ENCODE assay signal across 9 mouse cellular contexts in the genomic region with DNA sequence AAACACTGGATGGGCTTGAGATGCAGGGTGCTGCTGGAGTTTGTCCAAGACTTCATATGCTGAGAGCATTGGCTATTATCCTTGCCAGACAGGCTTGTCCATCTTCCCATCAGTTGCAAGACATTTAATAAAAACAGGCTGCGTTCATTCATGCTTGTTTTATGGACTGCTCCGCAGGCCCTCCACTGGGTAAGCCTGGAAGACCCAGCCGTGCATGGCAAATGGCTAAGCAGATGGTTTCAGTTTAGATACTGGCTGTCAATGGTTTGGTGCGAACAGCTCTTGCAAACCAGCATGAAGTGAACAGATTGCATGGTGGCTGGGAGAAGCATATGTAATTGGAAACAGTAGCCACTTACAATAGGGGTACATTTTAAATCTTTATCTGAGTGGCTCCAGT.
A peak's percentile ranks its signal among the peaks of the same experiment; 100 is the strongest.
DNase-seq lines count a peak whose midpoint lies in the region; ATAC-seq and TF ChIP-seq lines count a peak whose summit lies in the region.
"Had no signal": no experiment of that assay in that cellular context is flagged by ENCODE, and none has a peak within 500 bp of the region (broad histone marks: within the 10 kb centered on the region; RNA-seq: fewer than 3 reads in every experiment).

No protein-coding gene starts in this region.

- H3K36me3 ChIP-seq in embryonic facial prominence, embryonic 14.5 days (ENCODE audit: control insufficient read depth, insufficient read depth, low read length): no peaks in the 10 kb centered on the region
- H3K36me3 ChIP-seq in neural tube, embryonic 14.5 days (ENCODE audit: control insufficient read depth, insufficient read depth, low read length): no peaks in the 10 kb centered on the region
- no peaks in the 10 kb centered on the region for H3K36me3 ChIP-seq in heart, adult 2 months (ENCODE audit: control insufficient read depth, insufficient read depth, low read length)
- H3K36me3 ChIP-seq: heart, embryonic 15.5 days had no signal

- H3K79me2 ChIP-seq in heart, adult 2 months (replicated peaks; ENCODE audit: control insufficient read depth, insufficient read depth, low read length): no peaks in the 10 kb centered on the region

- 34% methylated on average over 4 of the region's 4 CpGs for WGBS in embryonic facial prominence, embryonic 14.5 days
- 9% methylated on average over 4 of the region's 4 CpGs for WGBS in neural tube, embryonic 14.5 days
- 80% methylated on average over 4 of the region's 4 CpGs for WGBS in heart, adult 2 months

- 0 out of 2 replicates have a peak, but pooled peaks cover 3% of the 10 kb centered on the region for H3K27me3 ChIP-seq in embryonic facial prominence, embryonic 14.5 days (replicated peaks; ENCODE audit: control insufficient read depth, insufficient read depth, low read length)
- no peaks in the 10 kb centered on the region for H3K27me3 ChIP-seq in neural tube, embryonic 14.5 days (ENCODE audit: control insufficient read depth, insufficient read depth, low read length)
- H3K27me3 ChIP-seq in heart, adult 2 months (ENCODE audit: control insufficient read depth, insufficient read depth, low read length): no peaks in the 10 kb centered on the region
- H3K27me3 ChIP-seq: heart, embryonic 15.5 days had no signal

- no peaks in the 10 kb centered on the region for H3K9me3 ChIP-seq in embryonic facial prominence, embryonic 14.5 days (ENCODE audit: control insufficient read depth, low read length)
- H3K9me3 ChIP-seq in neural tube, embryonic 14.5 days (ENCODE audit: control insufficient read depth, low read length): no peaks in the 10 kb centered on the region
- H3K9me3 ChIP-seq: heart, embryonic 15.5 days had no signal

- DNase-seq in cerebellum, adult 8-10 months: peak; percentile 51
- peak; percentile 89 for DNase-seq in embryonic facial prominence, embryonic 14.5 days (ENCODE audit: low spot score)
- DNase-seq in layer of hippocampus, adult 18-20 months (ENCODE audit: low spot score in 2 of 2): peak; percentile 80 to 90
- no peak for DNase-seq in thymus, postnatal 4 days
- DNase-seq in heart, adult 2 months: no peak
- no peak for DNase-seq in urinary bladder, adult 18-20 months (ENCODE audit: low spot score in 2 of 2)
- DNase-seq in urinary bladder, postnatal 25 days (ENCODE audit: low spot score): no peak

- H3K4me2 ChIP-seq in embryonic facial prominence, embryonic 14.5 days (ENCODE audit: low read depth, low read length): no peak overlapping the region
- no peak overlapping the region for H3K4me2 ChIP-seq in neural tube, embryonic 14.5 days (ENCODE audit: low read depth, low read length)
- H3K4me2 ChIP-seq: heart, embryonic 15.5 days had no signal

- intact Hi-C loops in heart, adult 2 months (cut with DNase I): no loop called here

- no peak for TF ChIP-seq CTCF in heart, adult 2 months (IDR thresholded peaks at IDR 0.05)

- TF ChIP-seq POLR2A in heart, adult 2 months (IDR thresholded peaks at IDR 0.05; ENCODE audit: insufficient read depth, low read depth, low read length): no peak

- no peak overlapping the region for H3K4me3 ChIP-seq in embryonic facial prominence, embryonic 14.5 days (ENCODE audit: low read depth, low read length)
- no peak overlapping the region for H3K4me3 ChIP-seq in neural tube, embryonic 14.5 days (ENCODE audit: low read depth, low read length)
- no peak overlapping the region for H3K4me3 ChIP-seq in heart, adult 2 months
- H3K4me3 ChIP-seq: heart, embryonic 15.5 days had no signal

- no peak overlapping the region for H3K9ac ChIP-seq in embryonic facial prominence, embryonic 14.5 days (ENCODE audit: low read depth, low read length)
- no peak overlapping the region for H3K9ac ChIP-seq in neural tube, embryonic 14.5 days (replicated peaks; ENCODE audit: low read depth, low read length)
- no peak overlapping the region for H3K9ac ChIP-seq in heart, adult 2 months (ENCODE audit: low read depth, low read length)
- H3K9ac ChIP-seq: heart, embryonic 15.5 days had no signal

- 0 out of 2 replicates have a peak, but pooled peaks have one; percentile 53 for ATAC-seq in embryonic facial prominence, embryonic 14.5 days (ENCODE audit: low read depth)
- peak; percentile 89 for ATAC-seq in neural tube, embryonic 14.5 days (ENCODE audit: low read depth)

- no peak for TF ChIP-seq EP300 in heart, adult 2 months (IDR thresholded peaks at IDR 0.05; ENCODE audit: insufficient read depth, low read depth, low read length)

- H3K4me1 ChIP-seq in embryonic facial prominence, embryonic 14.5 days (ENCODE audit: control insufficient read depth, insufficient read depth, low read length): peaks cover 11% of the 10 kb centered on the region; the same call in 1 of the 2 replicates
- no peaks in the 10 kb centered on the region for H3K4me1 ChIP-seq in neural tube, embryonic 14.5 days (ENCODE audit: control insufficient read depth, insufficient read depth, low read length)
- H3K4me1 ChIP-seq in heart, adult 2 months (ENCODE audit: control insufficient read depth, insufficient read depth, low read length): peaks cover 3% of the 10 kb centered on the region; the same call in 1 of the 2 replicates

- no peak overlapping the region for H3K27ac ChIP-seq in embryonic facial prominence, embryonic 14.5 days (replicated peaks; ENCODE audit: low read depth, low read length)
- H3K27ac ChIP-seq in neural tube, embryonic 14.5 days (ENCODE audit: low read depth, low read length): no peak overlapping the region
- H3K27ac ChIP-seq in heart, adult 2 months: no peak overlapping the region
- H3K27ac ChIP-seq: heart, embryonic 15.5 days had no signal

Comparison
In these comparisons a context has a peak if more than half of its experiments do, and no peak if none do; other contexts are left out.
1. DNase-seq: peak in cerebellum, adult 8-10 months (single experiment), embryonic facial prominence, embryonic 14.5 days (single experiment) and layer of hippocampus, adult 18-20 months (2 of 2); none in thymus, postnatal 4 days (single experiment), heart, adult 2 months (0 of 2), urinary bladder, adult 18-20 months (0 of 2) and urinary bladder, postnatal 25 days (single experiment).